ENCODE assay signal across 12 mouse cellular contexts in genomic region chr17:27200801-27201200, GRCm38 (mm10). TPM values are rescaled to one million over a fixed set of nuclear protein-coding genes. Genes with fewer than 3 reads are reported as not detected.
DNase-seq lines count a peak whose midpoint lies in the region; TF ChIP-seq lines count a peak whose summit lies in the region.
"Had no signal": no experiment of that assay in that cellular context is flagged by ENCODE, and none has a peak within 500 bp of the region (broad histone marks: within the 10 kb centered on the region; RNA-seq: fewer than 3 reads in every experiment).

No protein-coding gene starts in this region.

- H3K4me2 ChIP-seq in myocyte (ENCODE audit: low read depth), result no peak overlapping the region
- H3K4me2 ChIP-seq: forebrain, embryonic 12.5 days; lung, embryonic 15.5 days had no signal

- no peaks in the 10 kb centered on the region for H3K36me3 ChIP-seq in myocyte (ENCODE audit: control insufficient read depth, insufficient read depth)

- H3ac ChIP-seq in myocyte (ENCODE audit: control insufficient read depth, insufficient read length), result no peak overlapping the region

- no peaks in the 10 kb centered on the region for H3K27me3 ChIP-seq in myocyte (ENCODE audit: control insufficient read depth, insufficient read depth, insufficient read length)
- H3K27me3 ChIP-seq: forebrain, embryonic 12.5 days; lung, embryonic 15.5 days had no signal

- peak overlapping the region; percentile 48 for H3K27ac ChIP-seq in layer of hippocampus, adult 2 months
- H3K27ac ChIP-seq: forebrain, embryonic 12.5 days; lung, embryonic 15.5 days had no signal

- TF ChIP-seq POLR2A in myocyte (IDR thresholded peaks at IDR 0.05; ENCODE audit: insufficient read length, low read depth), result no peak

- peak; percentile 44 for TF ChIP-seq CTCF in layer of hippocampus, adult 2 months (conservative IDR thresholded peaks at IDR 0.05)

- no peak for DNase-seq in layer of hippocampus, adult 2 months (ENCODE audit: low spot score in 2 of 2)
- DNase-seq in layer of hippocampus, adult 18-20 months (ENCODE audit: low spot score in 2 of 2), result no peak
- DNase-seq in embryo, embryonic 10.5 days (ENCODE audit: low spot score), result peak; percentile 50
- DNase-seq in kidney, adult 9 months, result peak; percentile 55
- no peak for DNase-seq in heart, postnatal 4 days
- no peak for DNase-seq in heart, adult 11 months
- DNase-seq: cerebellum, postnatal 36 days; thymus, postnatal 25 days had no signal

- H3K4me3 ChIP-seq in layer of hippocampus, adult 2 months, result no peak overlapping the region
- H3K4me3 ChIP-seq in myocyte, result no peak overlapping the region
- H3K4me3 ChIP-seq: forebrain, embryonic 12.5 days; lung, embryonic 15.5 days had no signal

- peaks cover 17% of the 10 kb centered on the region for H3K79me2 ChIP-seq in myocyte (ENCODE audit: control insufficient read depth, insufficient read depth)

TF ChIP-seq in myocyte, 11 proteins besides CTCF, POLR2A, EP300 and RAD21:
- no peak for TF ChIP-seq REST (IDR thresholded peaks at IDR 0.05; ENCODE audit: insufficient read depth, insufficient read length)
- no peak for TF ChIP-seq SRF (IDR thresholded peaks at IDR 0.05; ENCODE audit: control insufficient read depth, insufficient read length, low read depth)
- peak; percentile 13 for TF ChIP-seq POLR2AphosphoS2 (IDR thresholded peaks at IDR 0.05; ENCODE audit: insufficient read length, low read depth)
- peak in 1 of 3 experiments; percentile 30 for TF ChIP-seq MYOD1 (IDR thresholded peaks at IDR 0.05; ENCODE audit: control insufficient read depth in 1 of 3, insufficient read length in 2 of 3, low read depth in 2 of 3)

RNA-seq across cellular contexts. Expression of gene Lemd2, which starts 3.5 kb away (rescaled TPM):
- total RNA-seq in layer of hippocampus, adult 2 months (2021), result 10 to 100 TPM; 44.6 to 44.7 TPM
- total RNA-seq in layer of hippocampus, adult 18-20 months (2021), result 10 to 100 TPM; 43.2 to 45.7 TPM
- 72.1 TPM for polyA plus RNA-seq in myocyte (2012; fragmentation: generic; extraction: Trizol)
- 10 to 100 TPM; 35.3 to 36.4 TPM for total RNA-seq in heart, postnatal 4 days (2021)

RNA-seq across cellular contexts. Expression of gene Ip6k3, which starts 33.2 kb away (rescaled TPM):
- total RNA-seq in layer of hippocampus, adult 2 months (2021), result under 1 TPM; 0.15 to 0.20 TPM
- under 1 TPM; 0.46 to 0.64 TPM for total RNA-seq in layer of hippocampus, adult 18-20 months (2021)
- 29.7 TPM for polyA plus RNA-seq in myocyte (2012; fragmentation: generic; extraction: Trizol)
- total RNA-seq in heart, postnatal 4 days (2021), result 1 to 10 TPM; 3.6 to 4.0 TPM
- polyA plus RNA-seq: G1E had no signal

Comparison
In these comparisons a context has a peak if more than half of its experiments do, and no peak if none do; other contexts are left out.
1. DNase-seq: peak in embryo, embryonic 10.5 days (single experiment) and kidney, adult 9 months (single experiment); none in layer of hippocampus, adult 2 months (0 of 2), layer of hippocampus, adult 18-20 months (0 of 2), heart, postnatal 4 days (single experiment) and heart, adult 11 months (single experiment).